Mouse (Mus musculus): Measurements from ENCODE around the gene Dda1.

GRCm38 (mm10) chr8:71509316-71509715, 40.3 kb downstream of the Dda1 start:
- no peak for TF ChIP-seq CTCF (IDR thresholded peaks at IDR 0.05; ENCODE audit: low read depth)
- TF ChIP-seq EP300 (IDR thresholded peaks at IDR 0.05; ENCODE audit: low read depth), result no peak

Data from heart, postnatal 0 days (tissue).